Mouse (Mus musculus): ENCODE measurements at regions not wholly inside any gene's neighbourhood (a gene's known extent, or its start where the extent isn't known, plus 50 kb on each side); places are given as distances from the start of the nearest gene placed in this dataset.

- Histone ChIP-seq H3K4me1 (replicated peaks; ENCODE audit: control insufficient read depth, insufficient read depth, low read length) (no peaks in the 10 kb centered on the region), H3K27me3 (replicated peaks; ENCODE audit: control insufficient read depth, insufficient read depth, low read length) (no peaks in the 10 kb centered on the region), H3K27ac (ENCODE audit: low read depth) (no peak overlapping the region), H3K4me3 (ENCODE audit: low read depth, low read length) (no peak overlapping the region), H3K9ac (ENCODE audit: low read length) (no peak overlapping the region), H3K36me3 (ENCODE audit: control insufficient read depth, insufficient read depth, low read length) (no peaks in the 10 kb centered on the region), H3K9me3 (ENCODE audit: control insufficient read depth, low read length) (no peaks in the 10 kb centered on the region), H3K4me2 (ENCODE audit: low read length) (no peak overlapping the region)
- WGBS, result 74% methylated on average over 3 of the region's 3 CpGs
- ATAC-seq (replicated peaks; ENCODE audit: low FRiP score, low TSS enrichment, low read depth) (no peak), DNase-seq (ENCODE audit: low spot score) (no peak)
These were observed 98.2 kb upstream of the Nox4 start for GRCm38 (mm10) chr7:87147703-87148102.

DNA sequence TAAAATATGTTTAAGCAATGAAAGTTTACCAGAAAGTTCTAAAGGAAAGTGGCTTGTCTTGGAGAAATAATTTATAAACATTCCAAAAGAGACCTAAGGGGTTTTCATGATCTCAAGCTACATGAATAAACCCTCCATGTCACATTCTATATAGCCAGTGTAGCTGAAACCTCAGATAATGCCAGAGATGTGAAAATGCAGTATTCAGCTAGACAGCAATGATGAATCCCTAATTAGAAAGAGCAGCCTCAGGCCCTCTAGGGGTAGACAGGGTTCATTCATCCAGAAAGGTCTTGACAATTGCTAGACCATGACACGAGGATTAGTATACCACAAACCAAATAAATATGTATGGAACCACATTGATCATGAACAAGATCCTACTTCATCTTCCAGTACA lies 97.2 kb upstream of the Nox4 start:
- 69% methylated on average over 1 of the region's 1 CpGs for WGBS
- H3K4me2 ChIP-seq (ENCODE audit: low read length), result no peak overlapping the region
- no peaks in the 10 kb centered on the region for H3K9me3 ChIP-seq (ENCODE audit: control insufficient read depth, low read length)
- no peaks in the 10 kb centered on the region for H3K27me3 ChIP-seq (replicated peaks; ENCODE audit: control insufficient read depth, insufficient read depth, low read length)
- no peak overlapping the region for H3K9ac ChIP-seq (ENCODE audit: low read length)
- no peaks in the 10 kb centered on the region for H3K36me3 ChIP-seq (ENCODE audit: control insufficient read depth, insufficient read depth, low read length)
- ATAC-seq (replicated peaks; ENCODE audit: low FRiP score, low TSS enrichment, low read depth) (no peak), DNase-seq (ENCODE audit: low spot score) (no peak)
- no peak overlapping the region for H3K4me3 ChIP-seq (ENCODE audit: low read depth, low read length)
- H3K4me1 ChIP-seq (replicated peaks; ENCODE audit: control insufficient read depth, insufficient read depth, low read length), result no peaks in the 10 kb centered on the region
- H3K27ac ChIP-seq (ENCODE audit: low read depth), result no peak overlapping the region

- DNase-seq (ENCODE audit: low spot score) (no peak), ATAC-seq (replicated peaks; ENCODE audit: low FRiP score, low TSS enrichment, low read depth) (no peak)
- Histone ChIP-seq H3K4me1 (replicated peaks; ENCODE audit: control insufficient read depth, insufficient read depth, low read length) (no peaks in the 10 kb centered on the region), H3K27ac (ENCODE audit: low read depth) (no peak overlapping the region), H3K4me3 (ENCODE audit: low read depth, low read length) (no peak overlapping the region), H3K36me3 (ENCODE audit: control insufficient read depth, insufficient read depth, low read length) (no peaks in the 10 kb centered on the region), H3K9me3 (ENCODE audit: control insufficient read depth, low read length) (no peaks in the 10 kb centered on the region), H3K27me3 (replicated peaks; ENCODE audit: control insufficient read depth, insufficient read depth, low read length) (no peaks in the 10 kb centered on the region), H3K9ac (ENCODE audit: low read length) (no peak overlapping the region), H3K4me2 (ENCODE audit: low read length) (no peak overlapping the region)
These were observed 94.9 kb upstream of the Nox4 start for GRCm38 (mm10) chr7:87150991-87151390.

DNA sequence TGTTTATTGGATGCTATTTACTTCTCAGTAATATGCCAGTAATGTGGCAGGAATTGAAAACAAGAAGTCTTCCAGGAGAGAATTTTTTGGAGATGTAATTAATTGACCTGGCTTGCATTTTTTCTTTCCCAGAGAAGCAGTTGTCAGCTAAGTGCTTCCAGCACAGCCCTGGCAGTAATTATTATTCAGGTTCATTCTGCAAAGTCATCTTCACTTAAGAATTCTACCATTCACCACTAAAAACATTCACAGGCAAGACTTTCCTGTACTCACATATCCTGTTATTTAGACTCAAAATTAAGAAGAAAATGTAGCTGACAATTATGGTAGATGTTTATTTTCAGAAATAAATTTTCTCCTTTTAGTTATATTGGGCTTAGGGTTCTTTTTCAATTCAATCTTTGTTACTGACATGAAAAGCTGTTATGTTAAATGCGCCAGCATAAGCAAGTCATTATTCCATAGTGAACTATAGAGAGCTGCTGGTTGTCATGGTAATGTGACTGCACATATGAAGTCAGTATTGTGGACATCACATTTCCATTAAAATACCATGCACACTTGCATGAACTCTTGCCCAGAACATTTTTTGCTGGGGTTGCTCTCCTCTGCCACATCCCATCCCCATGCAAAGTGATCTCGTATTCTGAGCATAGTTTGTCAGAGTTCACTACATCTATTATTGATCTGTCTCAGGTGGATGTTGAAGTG lies 59.3 kb upstream of the Nox4 start:
- H3K9me3 ChIP-seq (ENCODE audit: control insufficient read depth, low read length), result no peaks in the 10 kb centered on the region
- no peak overlapping the region for H3K27ac ChIP-seq (ENCODE audit: low read depth)
- ATAC-seq (replicated peaks; ENCODE audit: low FRiP score, low TSS enrichment, low read depth) (no peak), DNase-seq (ENCODE audit: low spot score) (no peak)
- no peak overlapping the region for H3K9ac ChIP-seq (ENCODE audit: low read length)
- WGBS, result 79% methylated on average over 2 of the region's 2 CpGs
- no peaks in the 10 kb centered on the region for H3K4me1 ChIP-seq (replicated peaks; ENCODE audit: control insufficient read depth, insufficient read depth, low read length)
- H3K4me2 ChIP-seq (ENCODE audit: low read length), result no peak overlapping the region
- no peaks in the 10 kb centered on the region for H3K36me3 ChIP-seq (ENCODE audit: control insufficient read depth, insufficient read depth, low read length)
- no peak overlapping the region for H3K4me3 ChIP-seq (ENCODE audit: low read depth, low read length)
- H3K27me3 ChIP-seq (replicated peaks; ENCODE audit: control insufficient read depth, insufficient read depth, low read length), result no peaks in the 10 kb centered on the region

GRCm38 (mm10) chr7:87195647-87196046 lies 50.2 kb upstream of the Nox4 start:
- no peak overlapping the region for H3K27ac ChIP-seq (ENCODE audit: low read depth)
- H3K27me3 ChIP-seq (replicated peaks; ENCODE audit: control insufficient read depth, insufficient read depth, low read length), result no peaks in the 10 kb centered on the region
- no peaks in the 10 kb centered on the region for H3K4me1 ChIP-seq (replicated peaks; ENCODE audit: control insufficient read depth, insufficient read depth, low read length)
- 28% methylated on average over 1 of the region's 1 CpGs for WGBS
- no peaks in the 10 kb centered on the region for H3K36me3 ChIP-seq (ENCODE audit: control insufficient read depth, insufficient read depth, low read length)
- no peak for DNase-seq (ENCODE audit: low spot score)
- no peak overlapping the region for H3K4me3 ChIP-seq (ENCODE audit: low read depth, low read length)
- H3K4me2 ChIP-seq (ENCODE audit: low read length), result no peak overlapping the region
- H3K9ac ChIP-seq (ENCODE audit: low read length), result no peak overlapping the region
- no peak for ATAC-seq (replicated peaks; ENCODE audit: low FRiP score, low TSS enrichment, low read depth)
- H3K9me3 ChIP-seq (ENCODE audit: control insufficient read depth, low read length), result no peaks in the 10 kb centered on the region

Measured in intestine, embryonic 14.5 days (tissue).